Mouse (Mus musculus) ES-Bruce4 (cell line): ENCODE data around the gene Vash1. TPM values are rescaled to one million over a fixed set of nuclear protein-coding genes. Genes with fewer than 3 reads are reported as not detected.

Source experiments
- H3K27ac ChIP-seq: 2 replicates; pipeline ENCODE4 v1.5.1; 2012; ENCODE audit warnings: low read length, inconsistent platforms; ENCODE audit not compliant: insufficient read depth
- H3K27me3 ChIP-seq: 2 replicates; pipeline ENCODE4 v1.6.1; 2012; ENCODE audit warnings: mild to moderate bottlenecking, low read length, inconsistent platforms; ENCODE audit not compliant: control insufficient read depth, poor library complexity, insufficient read depth, severe bottlenecking
- H3K36me3 ChIP-seq: 2 replicates; pipeline ENCODE4 v1.6.1; 2012; ENCODE audit warnings: inconsistent platforms, mild to moderate bottlenecking, low read length, moderate library complexity; ENCODE audit not compliant: control insufficient read depth, poor library complexity, insufficient read depth, severe bottlenecking
- H3K4me1 ChIP-seq: one replicate; pipeline ENCODE4 v1.8.1; 2011; ENCODE audit warnings: low read length; ENCODE audit not compliant: control insufficient read depth, insufficient read depth
- H3K4me3 ChIP-seq: 2 replicates; pipeline ENCODE4 v1.5.1; 2011; ENCODE audit warnings: low read depth, mild to moderate bottlenecking, low read length
- H3K9ac ChIP-seq: 2 replicates; pipeline ENCODE4 v1.6.1; 2012; ENCODE audit warnings: low read depth, mild to moderate bottlenecking, inconsistent platforms; ENCODE audit not compliant: poor library complexity, severe bottlenecking
- H3K9me3 ChIP-seq: replicated peaks from 2 replicates; pipeline ENCODE4 v1.6.1; 2012; ENCODE audit warnings: mild to moderate bottlenecking, low read length, inconsistent platforms; ENCODE audit not compliant: control insufficient read depth, poor library complexity, insufficient read depth, severe bottlenecking
- CTCF ChIP-seq: IDR thresholded peaks from one replicate; pipeline ENCODE4 v1.8.1; 2011; ENCODE audit warnings: low read depth, low read length
- EP300 ChIP-seq: IDR thresholded peaks from 2 replicates; pipeline ENCODE4 v1.6.1; 2011; ENCODE audit warnings: low read depth, low read length; ENCODE audit not compliant: insufficient read depth
- POLR2A ChIP-seq: IDR thresholded peaks from one replicate; pipeline ENCODE4 v1.8.1; 2011; ENCODE audit warnings: low read length; ENCODE audit not compliant: insufficient read depth
- polyA plus RNA-seq: library from polyadenylated mRNA; stranded (reverse); fragments of >200 nt; gene quantifications from 2 replicates; pipeline ENCODE4 v1.2.4, GENCODE M21; 2011; ENCODE audit warnings: low read depth; ENCODE audit not compliant: missing spikeins, insufficient read depth, insufficient read length

Vash1 gene
- polyA plus RNA-seq, 1 experiment = 5.2 TPM

- no peak for TF ChIP-seq POLR2A
- TF ChIP-seq CTCF = no peak
- Histone ChIP-seq H3K4me1 (no peaks in the 10 kb centered on the region), H3K4me3 (no peak overlapping the region), H3K9ac (no peak overlapping the region), H3K9me3 (no peaks in the 10 kb centered on the region), H3K27ac (no peak overlapping the region), H3K36me3 (no peaks in the 10 kb centered on the region), H3K27me3 (no peaks in the 10 kb centered on the region)
Observed at GRCm38 (mm10) chr12:86647279-86647678, 31.2 kb upstream of the Vash1 start.

GRCm38 (mm10) chr12:86647736-86648135 is 30.8 kb upstream of the Vash1 start:
- Histone ChIP-seq H3K4me1 (no peaks in the 10 kb centered on the region), H3K27ac (no peak overlapping the region), H3K27me3 (0 out of 2 replicates have a peak, but pooled peaks cover 2% of the 10 kb centered on the region), H3K4me3 (no peak overlapping the region), H3K9me3 (no peaks in the 10 kb centered on the region), H3K36me3 (no peaks in the 10 kb centered on the region), H3K9ac (no peak overlapping the region)
- no peak for TF ChIP-seq CTCF
- no peak for TF ChIP-seq EP300
- TF ChIP-seq POLR2A = no peak

GRCm38 (mm10) chr12:86648489-86648888 is 30.0 kb upstream of the Vash1 start:
- H3K36me3 ChIP-seq = no peaks in the 10 kb centered on the region
- H3K9me3 ChIP-seq = no peaks in the 10 kb centered on the region
- H3K27ac ChIP-seq = no peak overlapping the region
- H3K4me1 ChIP-seq = no peaks in the 10 kb centered on the region
- H3K4me3 ChIP-seq = no peak overlapping the region
- H3K27me3 ChIP-seq = 0 out of 2 replicates have a peak, but pooled peaks cover 2% of the 10 kb centered on the region
- TF ChIP-seq POLR2A (no peak), CTCF (no peak), EP300 (no peak)
- no peak overlapping the region for H3K9ac ChIP-seq

- TF ChIP-seq EP300 = no peak
- no peak for TF ChIP-seq POLR2A
- TF ChIP-seq CTCF = no peak
- H3K27me3 ChIP-seq = 0 out of 2 replicates have a peak, but pooled peaks cover 2% of the 10 kb centered on the region
- H3K9me3 ChIP-seq = no peaks in the 10 kb centered on the region
- no peak overlapping the region for H3K27ac ChIP-seq
- no peak overlapping the region for H3K4me3 ChIP-seq
- H3K9ac ChIP-seq = no peak overlapping the region
- H3K4me1 ChIP-seq = no peaks in the 10 kb centered on the region
- H3K36me3 ChIP-seq = no peaks in the 10 kb centered on the region
Observed at GRCm38 (mm10) chr12:86651301-86651860, 27.1 kb upstream of the Vash1 start.

GRCm38 (mm10) chr12:86652570-86653041 is 25.9 kb upstream of the Vash1 start:
- Histone ChIP-seq H3K27ac (no peak overlapping the region), H3K4me3 (no peak overlapping the region), H3K36me3 (no peaks in the 10 kb centered on the region), H3K27me3 (0 out of 2 replicates have a peak, but pooled peaks cover 2% of the 10 kb centered on the region), H3K9ac (no peak overlapping the region), H3K4me1 (no peaks in the 10 kb centered on the region), H3K9me3 (no peaks in the 10 kb centered on the region)
- TF ChIP-seq EP300 (no peak), POLR2A (no peak)

- TF ChIP-seq EP300 (no peak), CTCF (no peak), POLR2A (no peak)
- H3K4me3 ChIP-seq = no peak overlapping the region
- H3K4me1 ChIP-seq = no peaks in the 10 kb centered on the region
- no peaks in the 10 kb centered on the region for H3K36me3 ChIP-seq
- no peaks in the 10 kb centered on the region for H3K27me3 ChIP-seq
- H3K9ac ChIP-seq = no peak overlapping the region
- H3K27ac ChIP-seq = no peak overlapping the region
- no peaks in the 10 kb centered on the region for H3K9me3 ChIP-seq
Observed at GRCm38 (mm10) chr12:86659447-86659968, 19.0 kb upstream of the Vash1 start.
